Mouse (Mus musculus): ENCODE measurements around the gene Ankrd9.

DNA sequence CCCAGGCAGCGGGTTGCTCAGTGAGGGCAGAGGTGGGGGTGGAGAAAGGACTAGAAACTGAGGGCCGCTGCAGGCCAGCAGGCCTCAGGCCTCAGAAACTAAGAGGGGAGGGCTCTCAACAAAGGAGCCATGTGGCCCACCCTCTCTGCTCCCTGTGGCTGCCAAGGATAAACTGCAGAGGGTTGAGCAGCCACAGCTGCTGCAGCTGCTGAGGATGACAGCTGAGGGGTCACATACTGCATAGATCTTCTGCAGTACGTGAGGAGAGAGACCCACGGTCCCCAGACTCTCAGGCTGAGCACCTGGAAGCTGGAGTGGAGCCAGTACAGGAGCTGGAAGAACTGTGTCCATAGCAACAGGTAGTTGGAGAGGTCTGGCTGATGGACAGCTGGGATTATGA is 5.8 kb upstream of the Ankrd9 start:
- TF ChIP-seq POLR2A (IDR thresholded peaks at IDR 0.05; ENCODE audit: low read depth, low read length) (no peak), CTCF (conservative IDR thresholded peaks at IDR 0.05; ENCODE audit: insufficient read depth, insufficient read length, low read depth, low read length) (no peak)

Measured in kidney, adult 2 months (tissue).